Mouse (Mus musculus) kidney, embryonic 16.5 days (tissue): ENCODE data around the gene Pard3. TPM values are rescaled to one million over a fixed set of nuclear protein-coding genes. Genes with fewer than 3 reads are reported as not detected.

ENCODE experiments used
- ATAC-seq: fragments of 200-750 bp; cut with Nextera tagmentation; 2 replicates; pipeline ENCODE4 v1.8.0; 2017; ENCODE audit warnings: moderate TSS enrichment; ENCODE audit not compliant: low FRiP score, low TSS enrichment
- H3K27ac ChIP-seq: fragments of 300-500 bp; sonication (generic); 2 replicates; pipeline ENCODE4 v1.5.1; 2014; ENCODE audit warnings: low read length
- H3K27me3 ChIP-seq: fragments of 300-500 bp; sonication (generic); 2 replicates; pipeline ENCODE4 v1.6.1; 2014; ENCODE audit warnings: low read length, control low read depth, mixed read lengths; ENCODE audit not compliant: insufficient read depth
- H3K36me3 ChIP-seq: fragments of 300-500 bp; sonication (generic); 2 replicates; pipeline ENCODE4 v1.6.1; 2014; ENCODE audit warnings: low read length, control low read depth, mixed read lengths; ENCODE audit not compliant: insufficient read depth
- H3K4me1 ChIP-seq: fragments of 300-500 bp; sonication (generic); 2 replicates; pipeline ENCODE4 v1.6.1; 2014; ENCODE audit warnings: low read length, control low read depth, mixed read lengths; ENCODE audit not compliant: insufficient read depth
- H3K4me2 ChIP-seq: fragments of 300-500 bp; sonication (generic); replicated peaks from 2 replicates; pipeline ENCODE4 v1.6.1; 2014; ENCODE audit warnings: low read depth, low read length
- H3K4me3 ChIP-seq: fragments of 300-500 bp; sonication (generic); 2 replicates; pipeline ENCODE4 v1.5.1; 2014; ENCODE audit warnings: mild to moderate bottlenecking, low read length
- H3K9ac ChIP-seq: fragments of 300-500 bp; sonication (generic); replicated peaks from 2 replicates; pipeline ENCODE4 v1.6.1; 2014; ENCODE audit warnings: low read length
- H3K9me3 ChIP-seq: fragments of 300-500 bp; sonication (generic); 2 replicates; pipeline ENCODE4 v1.6.1; 2016; ENCODE audit warnings: low read length, control low read depth
- WGBS: fragments of 180-500 bp; shearing (Covaris S2); extraction: QIAGEN DNeasy Blood & Tissue Kit; methylation state at CpG from one replicate; pipeline ENCODE4 v1.1.7; 2014; 5-methylcytosine and 5-hydroxymethylcytosine counted together
- polyA plus RNA-seq: library from polyadenylated mRNA; unstranded; fragments of >200 nt; fragmentation: Nextera tagmentation; extraction: Ambion mirVana; gene quantifications from 2 replicates; pipeline ENCODE4 v1.2.1, GENCODE M21; 2015

Pard3 gene
- polyA plus RNA-seq, 1 experiment from 2014 or later: 25.5 TPM

GRCm38 (mm10) chr8:127410606-127411005 lies 346.9 kb downstream of the Pard3 start:
- H3K9me3 ChIP-seq: no peaks in the 10 kb centered on the region
- H3K4me1 ChIP-seq: 0 out of 2 replicates have a peak, but pooled peaks cover 4% of the 10 kb centered on the region
- no peak overlapping the region for H3K9ac ChIP-seq
- H3K27me3 ChIP-seq: no peaks in the 10 kb centered on the region
- H3K27ac ChIP-seq: no peak overlapping the region
- 0 out of 2 replicates have a peak, but pooled peaks cover 14% of the 10 kb centered on the region for H3K36me3 ChIP-seq
- no peak for ATAC-seq
- no peak overlapping the region for H3K4me3 ChIP-seq
- H3K4me2 ChIP-seq: no peak overlapping the region
- WGBS: 89% methylated on average over 12 of the region's 12 CpGs

GRCm38 (mm10) chr8:127411190-127411848 lies 347.6 kb downstream of the Pard3 start:
- H3K9me3 ChIP-seq: no peaks in the 10 kb centered on the region
- ATAC-seq: no peak
- H3K4me3 ChIP-seq: no peak overlapping the region
- H3K4me2 ChIP-seq: no peak overlapping the region
- WGBS: 73% methylated on average over 4 of the region's 4 CpGs
- H3K27me3 ChIP-seq: no peaks in the 10 kb centered on the region
- no peaks in the 10 kb centered on the region for H3K4me1 ChIP-seq
- no peak overlapping the region for H3K27ac ChIP-seq
- no peak overlapping the region for H3K9ac ChIP-seq
- 0 out of 2 replicates have a peak, but pooled peaks cover 15% of the 10 kb centered on the region for H3K36me3 ChIP-seq

GRCm38 (mm10) chr8:127423021-127423420 lies 359.3 kb downstream of the Pard3 start:
- H3K9me3 ChIP-seq: no peaks in the 10 kb centered on the region
- H3K4me3 ChIP-seq: no peak overlapping the region
- peaks cover 8% of the 10 kb centered on the region; the same call in 1 of the 2 replicates for H3K36me3 ChIP-seq
- no peak for ATAC-seq
- WGBS: 57% methylated on average over 7 of the region's 7 CpGs
- no peak overlapping the region for H3K4me2 ChIP-seq
- no peak overlapping the region for H3K9ac ChIP-seq
- H3K27me3 ChIP-seq: no peaks in the 10 kb centered on the region
- H3K4me1 ChIP-seq: 0 out of 2 replicates have a peak, but pooled peaks cover 4% of the 10 kb centered on the region
- H3K27ac ChIP-seq: no peak overlapping the region

- H3K4me1 ChIP-seq: 0 out of 2 replicates have a peak, but pooled peaks cover 4% of the 10 kb centered on the region
- H3K27me3 ChIP-seq: no peaks in the 10 kb centered on the region
- no peak overlapping the region for H3K27ac ChIP-seq
- ATAC-seq: no peak
- peaks cover 12% of the 10 kb centered on the region; the same call in 1 of the 2 replicates for H3K36me3 ChIP-seq
- no peak overlapping the region for H3K4me2 ChIP-seq
- no peaks in the 10 kb centered on the region for H3K9me3 ChIP-seq
- 68% methylated on average over 13 of the region's 13 CpGs for WGBS
- no peak overlapping the region for H3K4me3 ChIP-seq
- H3K9ac ChIP-seq: no peak overlapping the region
Observed at GRCm38 (mm10) chr8:127424211-127424916, 360.7 kb downstream of the Pard3 start.

- WGBS: 90% methylated on average over 5 of the region's 5 CpGs
- Histone ChIP-seq H3K27ac (no peak overlapping the region), H3K36me3 (peaks cover 12% of the 10 kb centered on the region; the same call in 1 of the 2 replicates), H3K4me2 (no peak overlapping the region), H3K4me3 (no peak overlapping the region), H3K27me3 (no peaks in the 10 kb centered on the region), H3K4me1 (peaks cover 4% of the 10 kb centered on the region; the same call in 1 of the 2 replicates), H3K9ac (no peak overlapping the region), H3K9me3 (no peaks in the 10 kb centered on the region)
- ATAC-seq: no peak
Observed at GRCm38 (mm10) chr8:127426857-127427256, 363.2 kb downstream of the Pard3 start.

GRCm38 (mm10) chr8:127428004-127428403 lies 364.3 kb downstream of the Pard3 start:
- Histone ChIP-seq H3K9me3 (no peaks in the 10 kb centered on the region), H3K27ac (no peak overlapping the region), H3K27me3 (no peaks in the 10 kb centered on the region), H3K9ac (no peak overlapping the region), H3K4me1 (peaks cover 4% of the 10 kb centered on the region; the same call in 1 of the 2 replicates), H3K4me2 (no peak overlapping the region), H3K36me3 (peaks cover 12% of the 10 kb centered on the region; the same call in 1 of the 2 replicates), H3K4me3 (no peak overlapping the region)
- no peak for ATAC-seq
- WGBS: 78% methylated on average over 7 of the region's 7 CpGs

- Histone ChIP-seq H3K9me3 (no peaks in the 10 kb centered on the region), H3K36me3 (peaks cover 11% of the 10 kb centered on the region; the same call in 1 of the 2 replicates), H3K27me3 (no peaks in the 10 kb centered on the region), H3K4me2 (no peak overlapping the region), H3K4me1 (peaks cover 4% of the 10 kb centered on the region; the same call in 1 of the 2 replicates), H3K27ac (no peak overlapping the region), H3K9ac (no peak overlapping the region), H3K4me3 (no peak overlapping the region)
- 76% methylated on average over 2 of the region's 2 CpGs for WGBS
- ATAC-seq: no peak
Observed at GRCm38 (mm10) chr8:127431236-127431635, 367.5 kb downstream of the Pard3 start.

GRCm38 (mm10) chr8:127435975-127436374 lies 372.3 kb downstream of the Pard3 start:
- Histone ChIP-seq H3K4me2 (no peak overlapping the region), H3K36me3 (no peaks in the 10 kb centered on the region), H3K9ac (no peak overlapping the region), H3K4me3 (no peak overlapping the region), H3K4me1 (peaks cover 25% of the 10 kb centered on the region), H3K9me3 (no peaks in the 10 kb centered on the region), H3K27me3 (no peaks in the 10 kb centered on the region), H3K27ac (no peak overlapping the region)
- WGBS: 84% methylated on average over 6 of the region's 6 CpGs
- no peak for ATAC-seq

- peak overlapping the region; percentile 70 for H3K27ac ChIP-seq
Observed at GRCm38 (mm10) chr8:127437613-127438235, 374.0 kb downstream of the Pard3 start.

More at GRCm38 (mm10) chr8:127437613-127438235, 374.0 kb downstream of the Pard3 start:
- peak; percentile 55 for ATAC-seq
- Histone ChIP-seq H3K27me3 (no peaks in the 10 kb centered on the region), H3K4me2 (peak overlapping the region; percentile 19), H3K9me3 (no peaks in the 10 kb centered on the region), H3K9ac (no peak overlapping the region), H3K4me1 (peaks cover 28% of the 10 kb centered on the region), H3K36me3 (no peaks in the 10 kb centered on the region), H3K4me3 (0 out of 2 replicates have a peak overlapping the region, but pooled peaks have one; percentile 0)
- WGBS: 36% methylated on average over 5 of the region's 5 CpGs
